Mouse (Mus musculus) stomach, embryonic 15.5 days (tissue): Measurements from ENCODE around the gene Pik3r5. TPM values are rescaled to one million over a fixed set of nuclear protein-coding genes. Genes with fewer than 3 reads are reported as not detected.

Experiments
- ATAC-seq: fragments of 200-750 bp; cut with Nextera tagmentation; 2 replicates; pipeline ENCODE4 v1.8.0; 2017; ENCODE audit warnings: low read depth, moderate number of reproducible peaks, moderate TSS enrichment; ENCODE audit not compliant: insufficient read depth, low FRiP score
- H3K27ac ChIP-seq: fragments of 300-500 bp; sonication (generic); 2 replicates; pipeline ENCODE4 v1.5.1; 2015; ENCODE audit warnings: mild to moderate bottlenecking, inconsistent platforms
- H3K27me3 ChIP-seq: fragments of 300-500 bp; sonication (generic); replicated peaks from 2 replicates; pipeline ENCODE4 v1.6.1; 2015; ENCODE audit warnings: inconsistent platforms
- H3K36me3 ChIP-seq: fragments of 300-500 bp; sonication (generic); 2 replicates; pipeline ENCODE4 v1.6.1; 2015; ENCODE audit warnings: inconsistent platforms
- H3K4me1 ChIP-seq: fragments of 300-500 bp; sonication (generic); 2 replicates; pipeline ENCODE4 v1.6.1; 2015; ENCODE audit warnings: inconsistent platforms
- H3K4me2 ChIP-seq: fragments of 300-500 bp; sonication (generic); 2 replicates; pipeline ENCODE4 v1.6.1; 2015; ENCODE audit warnings: mild to moderate bottlenecking, inconsistent platforms
- H3K4me3 ChIP-seq: fragments of 300-500 bp; sonication (generic); replicated peaks from 2 replicates; pipeline ENCODE4 v1.5.1; 2015; ENCODE audit warnings: inconsistent platforms
- H3K9ac ChIP-seq: fragments of 300-500 bp; sonication (generic); 2 replicates; pipeline ENCODE4 v1.6.1; 2015; ENCODE audit warnings: inconsistent platforms
- H3K9me3 ChIP-seq: fragments of 300-500 bp; sonication (generic); 2 replicates; pipeline ENCODE4 v1.6.1; 2016; ENCODE audit warnings: inconsistent platforms
- WGBS: fragments of 180-500 bp; shearing (Covaris S2); methylation state at CpG from one replicate; pipeline ENCODE4 v1.1.7; 2015; 5-methylcytosine and 5-hydroxymethylcytosine counted together
- polyA plus RNA-seq: library from polyadenylated mRNA; unstranded; fragments of >200 nt; fragmentation: Nextera tagmentation; extraction: Ambion mirVana; gene quantifications from 2 replicates; pipeline ENCODE4 v1.2.1, GENCODE M21; 2015

Gene Pik3r5
- polyA plus RNA-seq, 1 experiment from 2014 or later = 0.54 TPM

GRCm38 (mm10) chr11:68407266-68407926 lies 24.5 kb upstream of the Pik3r5 start:
- no peak for ATAC-seq
- no peaks in the 10 kb centered on the region for H3K4me1 ChIP-seq

GRCm38 (mm10) chr11:68408127-68408526 lies 23.8 kb upstream of the Pik3r5 start:
- H3K9me3 ChIP-seq = no peaks in the 10 kb centered on the region
- no peak overlapping the region for H3K4me3 ChIP-seq
- H3K9ac ChIP-seq = no peak overlapping the region
- ATAC-seq = no peak
- H3K4me2 ChIP-seq = no peak overlapping the region
- no peaks in the 10 kb centered on the region for H3K4me1 ChIP-seq
- H3K27ac ChIP-seq = no peak overlapping the region
- WGBS = 54% methylated on average over 2 of the region's 2 CpGs
- H3K36me3 ChIP-seq = no peaks in the 10 kb centered on the region
- no peaks in the 10 kb centered on the region for H3K27me3 ChIP-seq

More at GRCm38 (mm10) chr11:68407266-68407926, 24.5 kb upstream of the Pik3r5 start:
- no peak overlapping the region for H3K27ac ChIP-seq
- H3K4me3 ChIP-seq = no peak overlapping the region
- no peaks in the 10 kb centered on the region for H3K36me3 ChIP-seq
- 65% methylated on average over 11 of the region's 11 CpGs for WGBS
- no peak overlapping the region for H3K9ac ChIP-seq
- no peak overlapping the region for H3K4me2 ChIP-seq
- no peaks in the 10 kb centered on the region for H3K27me3 ChIP-seq
- H3K9me3 ChIP-seq = no peaks in the 10 kb centered on the region

- no peaks in the 10 kb centered on the region for H3K4me1 ChIP-seq
- H3K27me3 ChIP-seq = no peaks in the 10 kb centered on the region
- no peaks in the 10 kb centered on the region for H3K36me3 ChIP-seq
- no peak for ATAC-seq
- no peak overlapping the region for H3K9ac ChIP-seq
- H3K27ac ChIP-seq = no peak overlapping the region
- 58% methylated on average over 3 of the region's 3 CpGs for WGBS
- H3K4me3 ChIP-seq = no peak overlapping the region
- no peak overlapping the region for H3K4me2 ChIP-seq
- no peaks in the 10 kb centered on the region for H3K9me3 ChIP-seq
Measured at GRCm38 (mm10) chr11:68417001-68417400, 14.9 kb upstream of the Pik3r5 start.

GRCm38 (mm10) chr11:68417831-68418230 lies 14.1 kb upstream of the Pik3r5 start:
- H3K9me3 ChIP-seq = no peaks in the 10 kb centered on the region
- no peaks in the 10 kb centered on the region for H3K4me1 ChIP-seq
- no peak overlapping the region for H3K4me3 ChIP-seq
- ATAC-seq = no peak
- 43% methylated on average over 9 of the region's 9 CpGs for WGBS
- no peak overlapping the region for H3K4me2 ChIP-seq
- no peaks in the 10 kb centered on the region for H3K36me3 ChIP-seq
- no peaks in the 10 kb centered on the region for H3K27me3 ChIP-seq
- no peak overlapping the region for H3K9ac ChIP-seq
- H3K27ac ChIP-seq = no peak overlapping the region

GRCm38 (mm10) chr11:68425492-68426315 lies 6.2 kb upstream of the Pik3r5 start:
- ATAC-seq = no peak
- no peak overlapping the region for H3K4me2 ChIP-seq
- H3K9me3 ChIP-seq = no peaks in the 10 kb centered on the region
- no peak overlapping the region for H3K9ac ChIP-seq
- no peaks in the 10 kb centered on the region for H3K4me1 ChIP-seq
- no peaks in the 10 kb centered on the region for H3K27me3 ChIP-seq
- no peak overlapping the region for H3K4me3 ChIP-seq
- H3K27ac ChIP-seq = no peak overlapping the region
- H3K36me3 ChIP-seq = no peaks in the 10 kb centered on the region
- WGBS = 65% methylated on average over 8 of the region's 8 CpGs

DNA sequence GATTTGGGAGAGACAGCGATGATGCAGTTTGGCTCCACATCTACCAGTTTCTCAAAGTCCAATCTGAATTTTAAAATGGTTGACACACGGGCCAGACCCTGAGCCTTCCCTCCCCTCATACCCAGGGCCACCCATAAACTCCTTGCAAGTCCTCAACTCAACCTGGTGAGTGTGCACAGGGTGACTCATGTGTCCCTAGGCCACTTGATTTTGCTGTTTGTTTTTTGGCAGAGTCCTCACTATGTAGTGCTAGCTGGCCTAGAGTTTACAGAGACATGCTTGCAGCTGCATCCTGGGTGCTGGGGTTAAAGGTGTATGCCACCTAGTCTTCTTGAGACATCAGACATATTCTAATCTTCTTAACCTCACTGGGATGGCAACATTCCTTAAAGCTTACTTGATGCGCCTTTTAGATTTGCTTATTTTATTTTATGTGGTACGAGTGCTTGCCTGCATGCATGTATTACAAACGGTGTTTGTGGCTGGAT lies 4.8 kb upstream of the Pik3r5 start:
- H3K4me2 ChIP-seq = no peak overlapping the region
- 80% methylated on average over 5 of the region's 5 CpGs for WGBS
- no peak for ATAC-seq

DNA sequence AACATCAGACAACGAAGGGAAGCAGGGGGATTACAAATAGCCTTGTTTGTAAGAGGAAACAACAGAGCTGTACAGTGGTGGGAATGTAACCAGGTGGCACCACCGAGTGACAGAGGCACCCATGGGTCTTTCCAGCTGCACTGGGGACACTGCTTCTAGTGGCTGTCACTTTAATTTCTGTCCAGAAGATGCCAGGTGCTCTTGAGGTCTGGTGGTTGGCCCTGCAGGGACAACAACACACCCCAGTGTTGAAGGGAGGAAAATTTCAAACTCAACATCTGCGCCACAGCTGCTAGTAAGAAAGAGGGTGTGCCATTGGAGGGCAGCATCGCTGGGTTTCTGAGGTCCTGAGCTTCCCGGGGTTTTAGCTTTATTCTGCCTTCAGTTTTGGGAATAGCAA lies 1.3 kb upstream of the Pik3r5 start:
- H3K9me3 ChIP-seq = no peaks in the 10 kb centered on the region
- WGBS = 65% methylated on average over 5 of the region's 5 CpGs
- no peak overlapping the region for H3K4me3 ChIP-seq
- peaks cover 10% of the 10 kb centered on the region; the same call in 1 of the 2 replicates for H3K4me1 ChIP-seq
- no peak for ATAC-seq
- H3K27me3 ChIP-seq = no peaks in the 10 kb centered on the region
- peak overlapping the region; percentile 26; the same call in 1 of the 2 replicates for H3K27ac ChIP-seq
- H3K9ac ChIP-seq = no peak overlapping the region
- peak overlapping the region; percentile 87; the same call in 1 of the 2 replicates for H3K4me2 ChIP-seq
- H3K36me3 ChIP-seq = no peaks in the 10 kb centered on the region

More for the DNA sequence above, 4.8 kb upstream of the Pik3r5 start:
- Histone ChIP-seq H3K4me3 (no peak overlapping the region), H3K36me3 (no peaks in the 10 kb centered on the region), H3K9me3 (no peaks in the 10 kb centered on the region), H3K27me3 (no peaks in the 10 kb centered on the region), H3K27ac (no peak overlapping the region), H3K9ac (no peak overlapping the region), H3K4me1 (peaks cover 6% of the 10 kb centered on the region; the same call in 1 of the 2 replicates)

DNA sequence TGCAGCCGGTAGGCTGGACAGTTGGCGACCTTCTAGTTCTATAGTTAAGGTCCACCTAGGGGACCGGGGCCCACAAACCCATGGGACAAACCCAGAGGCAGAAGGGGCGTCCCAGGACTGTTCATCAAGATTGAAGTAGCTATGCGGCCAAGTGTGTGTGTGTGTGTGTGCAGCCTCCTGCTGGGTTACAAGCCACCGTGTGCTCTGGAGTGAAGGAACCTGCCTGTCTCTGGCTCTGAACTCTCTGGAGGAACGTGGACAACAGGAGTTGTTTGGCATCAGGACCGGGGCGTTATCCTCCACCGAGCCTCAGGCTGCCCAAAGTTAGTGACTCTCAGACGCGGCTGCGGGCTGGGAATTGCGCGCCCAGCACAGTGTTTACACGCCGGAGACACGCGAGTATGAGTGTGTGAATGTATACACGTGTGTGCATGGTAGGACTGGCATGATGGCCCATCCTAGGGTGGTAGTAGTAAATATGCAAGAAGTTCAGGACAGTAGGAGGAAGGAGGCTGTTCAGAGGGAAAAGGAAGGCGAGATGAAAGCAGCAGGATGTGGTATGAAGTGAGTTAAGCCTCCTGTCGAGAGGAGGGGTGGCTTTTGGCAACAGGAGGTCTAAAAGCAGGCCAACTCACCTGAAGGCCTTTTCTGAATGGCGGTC lies 570 bp downstream of the Pik3r5 start:
- Histone ChIP-seq H3K9ac (no peak overlapping the region), H3K27ac (no peak overlapping the region), H3K27me3 (no peaks in the 10 kb centered on the region), H3K4me1 (peaks cover 10% of the 10 kb centered on the region; the same call in 1 of the 2 replicates), H3K36me3 (no peaks in the 10 kb centered on the region), H3K4me2 (peak overlapping the region; percentile 87), H3K4me3 (peak overlapping the region; percentile 53), H3K9me3 (no peaks in the 10 kb centered on the region)
- WGBS = 23% methylated on average over 23 of the region's 23 CpGs
- no peak; the same call in none of the 2 replicates for ATAC-seq

DNA sequence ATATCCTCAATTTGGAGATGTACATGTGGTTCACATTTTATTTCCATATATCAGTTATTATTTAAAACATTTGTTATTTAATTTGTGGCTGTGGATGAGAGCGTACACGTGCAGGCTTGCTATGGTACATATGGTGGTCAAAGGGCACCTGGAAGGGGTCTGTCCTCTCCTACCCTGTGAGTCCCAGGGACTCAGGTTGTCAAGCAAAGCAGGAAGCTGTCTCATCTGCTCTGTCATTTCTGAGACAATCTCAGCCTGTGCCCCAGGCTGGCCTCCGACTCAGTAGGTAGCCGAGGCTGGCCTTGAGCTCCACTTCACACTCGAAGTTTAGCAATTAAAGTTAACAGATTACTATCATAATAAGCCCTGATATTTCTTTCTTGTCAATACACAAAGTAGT lies 1.6 kb downstream of the Pik3r5 start:
- Histone ChIP-seq H3K4me3 (no peak overlapping the region), H3K27me3 (no peaks in the 10 kb centered on the region), H3K4me2 (no peak overlapping the region), H3K36me3 (no peaks in the 10 kb centered on the region), H3K9me3 (no peaks in the 10 kb centered on the region), H3K4me1 (peaks cover 10% of the 10 kb centered on the region; the same call in 1 of the 2 replicates), H3K9ac (no peak overlapping the region), H3K27ac (no peak overlapping the region)
- no peak for ATAC-seq
- 82% methylated on average over 5 of the region's 5 CpGs for WGBS

DNA sequence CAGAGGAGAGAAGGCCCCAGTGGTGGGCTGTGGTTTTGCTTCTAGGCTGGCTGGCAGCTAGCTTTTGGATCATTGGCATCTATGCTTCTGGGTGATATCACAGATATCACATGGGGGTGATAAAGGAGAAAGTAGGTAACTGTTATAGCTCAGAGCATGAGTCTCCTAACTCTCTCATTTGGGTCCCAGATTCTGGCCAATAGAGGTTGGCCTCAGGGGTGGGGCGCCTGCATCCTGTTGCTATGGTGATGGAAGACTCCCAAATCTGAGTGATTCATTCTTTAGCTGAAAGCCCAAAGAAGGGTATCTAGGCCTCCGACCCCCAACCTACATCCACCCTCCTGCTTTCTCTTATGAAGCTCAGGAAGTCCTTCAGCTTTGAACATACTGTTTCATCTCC lies 2.8 kb downstream of the Pik3r5 start:
- 76% methylated on average over 2 of the region's 2 CpGs for WGBS
- Histone ChIP-seq H3K4me1 (peaks cover 10% of the 10 kb centered on the region; the same call in 1 of the 2 replicates), H3K36me3 (no peaks in the 10 kb centered on the region), H3K9ac (no peak overlapping the region), H3K4me2 (no peak overlapping the region), H3K27me3 (no peaks in the 10 kb centered on the region), H3K4me3 (no peak overlapping the region), H3K9me3 (no peaks in the 10 kb centered on the region), H3K27ac (no peak overlapping the region)
- no peak for ATAC-seq

- no peak for ATAC-seq
- H3K27me3 ChIP-seq = no peaks in the 10 kb centered on the region
- H3K36me3 ChIP-seq = no peaks in the 10 kb centered on the region
- no peak overlapping the region for H3K9ac ChIP-seq
- H3K4me3 ChIP-seq = no peak overlapping the region
- peaks cover 10% of the 10 kb centered on the region; the same call in 1 of the 2 replicates for H3K4me1 ChIP-seq
- no peaks in the 10 kb centered on the region for H3K9me3 ChIP-seq
- H3K4me2 ChIP-seq = no peak overlapping the region
- H3K27ac ChIP-seq = no peak overlapping the region
- whole genome bisulfite sequencing = 91% methylated on average over 4 of the region's 4 CpGs
Measured at GRCm38 (mm10) chr11:68435601-68436000, 3.7 kb downstream of the Pik3r5 start.
